In the genomic region with DNA sequence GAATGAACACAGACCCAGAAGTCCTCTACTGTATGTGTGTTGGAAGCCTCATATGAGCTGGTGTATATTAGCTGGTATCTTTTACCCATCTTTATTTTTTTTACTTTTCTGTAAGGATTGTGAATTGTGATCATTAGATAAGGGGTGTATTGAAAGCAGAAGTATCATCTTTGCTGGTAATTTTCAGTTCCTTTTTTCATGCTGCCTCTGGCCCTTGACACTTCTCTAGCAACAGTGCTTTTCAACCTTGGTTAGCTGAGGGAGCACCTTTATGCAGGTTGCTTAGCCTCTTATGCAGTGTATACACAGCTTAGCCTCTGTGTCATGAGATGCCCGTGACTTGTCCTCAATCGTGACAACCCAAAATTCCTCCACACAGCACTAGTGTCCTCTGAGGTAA, we compare ENCODE assay signal across 22 mouse cellular contexts.
A peak's percentile ranks its signal among the peaks of the same experiment; 100 is the strongest.
DNase-seq lines count a peak whose midpoint lies in the region; ATAC-seq and TF ChIP-seq lines count a peak whose summit lies in the region.
"Had no signal": no experiment of that assay in that cellular context is flagged by ENCODE, and none has a peak within 500 bp of the region (broad histone marks: within the 10 kb centered on the region; RNA-seq: fewer than 3 reads in every experiment).

No protein-coding gene starts in this region.

- in situ Hi-C loops in CH12.LX (cut with MboI; ENCODE audit: low pct_ligation_motif_present, low pct_unique_long_range_greater_than_20kb, low sequenced_read_pairs), result no loop called here

- peak; percentile 83 for ATAC-seq in granulocyte monocyte progenitor cell, adult 5-6 weeks (replicated peaks; ENCODE audit: poor library complexity, severe bottlenecking)
- ATAC-seq: activated CD4-positive, CD25-positive, alpha-beta regulatory T cell, adult 4 months; CD4-positive, CD25-positive, alpha-beta regulatory T cell, adult 4 months; forebrain, embryonic 16.5 days; hindbrain, embryonic 16.5 days; inflammation-experienced regulatory T-cells, adult 6 months; Patski had no signal

- no peak for TF ChIP-seq POLR2A in CH12.LX (IDR thresholded peaks at IDR 0.05; ENCODE audit: low read depth, low read length)
- no peak for TF ChIP-seq POLR2A in kidney, adult 2 months (IDR thresholded peaks at IDR 0.05; ENCODE audit: low read depth, low read length)

- no peak overlapping the region for H3K27ac ChIP-seq in CH12.LX (ENCODE audit: insufficient read depth, low read depth)
- H3K27ac ChIP-seq in kidney, adult 2 months (ENCODE audit: insufficient read depth, low read depth, low read length), result no peak overlapping the region
- H3K27ac ChIP-seq: embryonic facial prominence, embryonic 12.5 days; heart, embryonic 13.5 days; hindbrain, embryonic 12.5 days had no signal

- no peaks in the 10 kb centered on the region for H3K9me3 ChIP-seq in CH12.LX (replicated peaks; ENCODE audit: low read length)
- H3K9me3 ChIP-seq: embryonic facial prominence, embryonic 12.5 days; heart, embryonic 13.5 days; hindbrain, embryonic 12.5 days had no signal

- peak; percentile 95 for TF ChIP-seq EP300 in CH12.LX (IDR thresholded peaks at IDR 0.05; ENCODE audit: low read length)

- dilution Hi-C loops in CH12.LX (cut with MboI; ENCODE audit: extremely low pct_ligation_motif_present, extremely low pct_unique_long_range_greater_than_20kb, low sequenced_read_pairs), result no loop called here

- H3K9ac ChIP-seq in CH12.LX (ENCODE audit: insufficient read depth, low read depth), result no peak overlapping the region
- H3K9ac ChIP-seq: embryonic facial prominence, embryonic 12.5 days; heart, embryonic 13.5 days; hindbrain, embryonic 12.5 days had no signal

- H3K4me3 ChIP-seq in CH12.LX (replicated peaks in 1 of 3; ENCODE audit: low read depth in 2 of 3, low read length in 2 of 3, poor library complexity in 1 of 3), result no peak overlapping the region
- no peak overlapping the region for H3K4me3 ChIP-seq in kidney, adult 2 months (ENCODE audit: insufficient read depth, low read depth, low read length)
- H3K4me3 ChIP-seq: embryonic facial prominence, embryonic 12.5 days; heart, embryonic 13.5 days; hindbrain, embryonic 12.5 days had no signal

- H3K36me3 ChIP-seq in CH12.LX (replicated peaks in 1 of 2; ENCODE audit: control insufficient read depth in 1 of 2, insufficient read depth in 1 of 2, low read length in 1 of 2), result no peaks in the 10 kb centered on the region
- no peaks in the 10 kb centered on the region for H3K36me3 ChIP-seq in splenic B cell, adult 2 months (ENCODE audit: control insufficient read depth, insufficient read depth, low read length, poor library complexity, severe bottlenecking)
- H3K36me3 ChIP-seq in kidney, adult 2 months (ENCODE audit: control insufficient read depth, insufficient read depth, low read length), result no peaks in the 10 kb centered on the region
- H3K36me3 ChIP-seq: embryonic facial prominence, embryonic 12.5 days; heart, embryonic 13.5 days; hindbrain, embryonic 12.5 days had no signal

- no peak overlapping the region for H3K4me2 ChIP-seq in CH12.LX (ENCODE audit: insufficient read depth, low read depth, poor library complexity, severe bottlenecking)
- H3K4me2 ChIP-seq: embryonic facial prominence, embryonic 12.5 days; heart, embryonic 13.5 days; hindbrain, embryonic 12.5 days had no signal

- H3K79me2 ChIP-seq in CH12.LX (replicated peaks; ENCODE audit: control insufficient read depth, extremely low read depth, insufficient read depth, poor library complexity, severe bottlenecking), result no peaks in the 10 kb centered on the region

- H3K27me3 ChIP-seq in CH12.LX (replicated peaks), result no peaks in the 10 kb centered on the region
- H3K27me3 ChIP-seq in splenic B cell, adult 2 months (ENCODE audit: control insufficient read depth, insufficient read depth, low read length, poor library complexity, severe bottlenecking), result no peaks in the 10 kb centered on the region
- H3K27me3 ChIP-seq in kidney, adult 2 months (replicated peaks; ENCODE audit: control insufficient read depth, insufficient read depth, low read length), result no peaks in the 10 kb centered on the region
- H3K27me3 ChIP-seq: embryonic facial prominence, embryonic 12.5 days; heart, embryonic 13.5 days; hindbrain, embryonic 12.5 days; Patski had no signal

- peak; percentile 16 for DNase-seq in 416B (ENCODE audit: low read depth)
- DNase-seq in CH12.LX (ENCODE audit: extremely low read depth), result peak; percentile 53
- DNase-seq in splenic B cell, adult 2 months (ENCODE audit: low read depth, low spot score), result peak; percentile 23
- no peak for DNase-seq in kidney, adult 2 months
- DNase-seq in left cerebral cortex, adult 18-20 months (ENCODE audit: low spot score in 2 of 2), result no peak
- DNase-seq: adrenal gland, adult 2 months; adrenal gland, postnatal 25 days; B cell, adult 2 months; cerebellum, adult 2 months; cerebellum, postnatal 10 days; gastrocnemius, postnatal 10 days; heart, postnatal 36 days had no signal

- H3K4me1 ChIP-seq in CH12.LX (ENCODE audit: control insufficient read depth in 1 of 2, insufficient read depth in 2 of 2), result peaks cover 15 to 48% of the 10 kb centered on the region in 2 experiments
- H3K4me1 ChIP-seq in kidney, adult 2 months (ENCODE audit: control insufficient read depth, insufficient read depth, low read length), result no peaks in the 10 kb centered on the region
- H3K4me1 ChIP-seq: hindbrain, embryonic 12.5 days had no signal

- no peak for TF ChIP-seq RAD21 in CH12.LX (IDR thresholded peaks at IDR 0.05; ENCODE audit: low read depth, low read length)

- no peak for TF ChIP-seq CTCF in CH12.LX (conservative IDR thresholded peaks at IDR 0.05 in 1 of 2, IDR thresholded peaks at IDR 0.05 in 1 of 2; ENCODE audit: low read depth in 2 of 2, low read length in 2 of 2)
- TF ChIP-seq CTCF in kidney, adult 2 months (conservative IDR thresholded peaks at IDR 0.05; ENCODE audit: insufficient read depth, insufficient read length, low read depth, low read length), result no peak

- WGBS in kidney, adult 2 months, result 89% methylated on average over 2 of the region's 2 CpGs

TF ChIP-seq in CH12.LX, 34 proteins besides CTCF, POLR2A, EP300 and RAD21:
- peak; percentile 13; the same call in 1 of the 2 replicates for TF ChIP-seq TCF12 (IDR thresholded peaks at IDR 0.05; ENCODE audit: low read depth, low read length)
- no peak for TF ChIP-seq ETS1 (conservative IDR thresholded peaks at IDR 0.05; ENCODE audit: low read depth, low read length)
- TF ChIP-seq MAFK (IDR thresholded peaks at IDR 0.05; ENCODE audit: insufficient replicate concordance, low read length), result 0 out of 2 replicates have a peak, but pooled peaks have one; percentile 30
- 0 out of 2 replicates have a peak, but pooled peaks have one; percentile 59 for TF ChIP-seq MAZ (IDR thresholded peaks at IDR 0.05; ENCODE audit: low read depth, low read length)
- peak; percentile 54 for TF ChIP-seq ZNF384 (IDR thresholded peaks at IDR 0.05; ENCODE audit: low read depth, low read length)
- TF ChIP-seq USF2 (conservative IDR thresholded peaks at IDR 0.05; ENCODE audit: low read depth, low read length), result no peak
- peak; percentile 70; the same call in 1 of the 2 replicates for TF ChIP-seq RCOR1 (conservative IDR thresholded peaks at IDR 0.05; ENCODE audit: low read depth, low read length)
- TF ChIP-seq IRF4 (IDR thresholded peaks at IDR 0.05; ENCODE audit: low read depth, low read length), result peak; percentile 93
- peak; percentile 38; the same call in 1 of the 2 replicates for TF ChIP-seq BHLHE40 (IDR thresholded peaks at IDR 0.05; ENCODE audit: low read depth, low read length)
- TF ChIP-seq TBP (conservative IDR thresholded peaks at IDR 0.05; ENCODE audit: low read depth, low read length), result 0 out of 2 replicates have a peak, but pooled peaks have one; percentile 15
- TF ChIP-seq USF1 (IDR thresholded peaks at IDR 0.05; ENCODE audit: low read depth, low read length), result no peak

Comparison
In these comparisons a context has a peak if more than half of its experiments do, and no peak if none do; other contexts are left out.
1. DNase-seq: peak in 416B (single experiment), CH12.LX (single experiment) and splenic B cell, adult 2 months (single experiment); none in kidney, adult 2 months (single experiment) and left cerebral cortex, adult 18-20 months (0 of 2).